Mouse (Mus musculus): Measurements from ENCODE around the gene Rbm38. TPM values are rescaled to one million over a fixed set of nuclear protein-coding genes. Genes with fewer than 3 reads are reported as not detected.
A peak's percentile ranks its signal among the peaks of the same experiment; 100 is the strongest.

The Rbm38 gene
- 89.5 and 92.5 TPM in 2 replicates for polyA plus RNA-seq (2012; rRNA removed)

- 47% methylated on average over 11 of the region's 11 CpGs for WGBS
- Histone ChIP-seq H3K4me1 (ENCODE audit: control insufficient read depth, insufficient read depth, low read length) (peaks cover 14% of the 10 kb centered on the region), H3K4me3 (replicated peaks; ENCODE audit: extremely low read depth, low read depth, low read length) (peak within 1 kb of the TSS; percentile 53)
- TF ChIP-seq CTCF (IDR thresholded peaks at IDR 0.05; ENCODE audit: insufficient read depth, low read length) (no peak), POLR2A (IDR thresholded peaks at IDR 0.05; ENCODE audit: borderline replicate concordance, extremely low read depth, low read depth, low read length) (no peak)
- no peak for DNase-seq
Observed at GRCm38 (mm10) chr2:173020430-173020829, at the start of gene Rbm38. Gene Rbm38 (plus strand): TSS chr2:173020498.

GRCm38 (mm10) chr2:172971865-172972264 lies 48.4 kb upstream of the Rbm38 start:
- no peaks in the 10 kb centered on the region for H3K4me1 ChIP-seq (ENCODE audit: control insufficient read depth, insufficient read depth, low read length)
- no peak for DNase-seq
- whole genome bisulfite sequencing: 89% methylated on average over 2 of the region's 2 CpGs
- H3K4me3 ChIP-seq (replicated peaks; ENCODE audit: extremely low read depth, low read depth, low read length): no peak overlapping the region
- TF ChIP-seq CTCF (IDR thresholded peaks at IDR 0.05; ENCODE audit: insufficient read depth, low read length) (no peak), POLR2A (IDR thresholded peaks at IDR 0.05; ENCODE audit: borderline replicate concordance, extremely low read depth, low read depth, low read length) (no peak)

- Histone ChIP-seq H3K4me1 (ENCODE audit: control insufficient read depth, insufficient read depth, low read length) (no peaks in the 10 kb centered on the region), H3K4me3 (replicated peaks; ENCODE audit: extremely low read depth, low read depth, low read length) (no peak overlapping the region)
- no peak for DNase-seq
- TF ChIP-seq CTCF (IDR thresholded peaks at IDR 0.05; ENCODE audit: insufficient read depth, low read length) (no peak), POLR2A (IDR thresholded peaks at IDR 0.05; ENCODE audit: borderline replicate concordance, extremely low read depth, low read depth, low read length) (no peak)
- WGBS: 28% methylated on average over 7 of the region's 7 CpGs
Observed at GRCm38 (mm10) chr2:172973806-172974565, 46.3 kb upstream of the Rbm38 start.

GRCm38 (mm10) chr2:172974701-172975100 lies 45.6 kb upstream of the Rbm38 start:
- no peak for TF ChIP-seq POLR2A (IDR thresholded peaks at IDR 0.05; ENCODE audit: borderline replicate concordance, extremely low read depth, low read depth, low read length)
- TF ChIP-seq CTCF (IDR thresholded peaks at IDR 0.05; ENCODE audit: insufficient read depth, low read length): no peak
- no peak for DNase-seq
- H3K4me1 ChIP-seq (ENCODE audit: control insufficient read depth, insufficient read depth, low read length): no peaks in the 10 kb centered on the region
- 47% methylated on average over 7 of the region's 7 CpGs for WGBS
- H3K4me3 ChIP-seq (replicated peaks; ENCODE audit: extremely low read depth, low read depth, low read length): no peak overlapping the region

DNA sequence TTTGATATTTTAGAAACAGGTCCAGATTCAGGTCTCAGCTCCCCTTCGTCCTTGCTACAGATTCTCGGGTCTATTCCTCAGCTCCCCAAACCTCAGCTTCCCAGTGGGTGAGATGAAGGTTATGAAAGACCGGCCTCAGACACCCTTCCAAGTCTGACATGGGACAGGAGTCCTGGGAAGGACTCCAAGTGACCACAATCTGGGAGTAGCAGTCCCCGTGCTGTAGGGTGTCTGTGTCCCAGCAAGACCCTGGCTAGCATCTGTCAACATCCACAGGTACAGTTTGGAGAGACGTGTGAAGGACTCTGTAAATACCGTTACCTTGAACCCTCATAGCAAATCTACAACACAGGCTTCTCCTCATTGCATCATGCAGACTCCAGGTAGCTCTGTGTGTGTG lies 45.1 kb upstream of the Rbm38 start:
- 80% methylated on average over 6 of the region's 6 CpGs for WGBS
- no peak for TF ChIP-seq POLR2A (IDR thresholded peaks at IDR 0.05; ENCODE audit: borderline replicate concordance, extremely low read depth, low read depth, low read length)
- no peak for TF ChIP-seq CTCF (IDR thresholded peaks at IDR 0.05; ENCODE audit: insufficient read depth, low read length)
- no peak for DNase-seq
- H3K4me3 ChIP-seq (replicated peaks; ENCODE audit: extremely low read depth, low read depth, low read length): no peak overlapping the region
- no peaks in the 10 kb centered on the region for H3K4me1 ChIP-seq (ENCODE audit: control insufficient read depth, insufficient read depth, low read length)

DNA sequence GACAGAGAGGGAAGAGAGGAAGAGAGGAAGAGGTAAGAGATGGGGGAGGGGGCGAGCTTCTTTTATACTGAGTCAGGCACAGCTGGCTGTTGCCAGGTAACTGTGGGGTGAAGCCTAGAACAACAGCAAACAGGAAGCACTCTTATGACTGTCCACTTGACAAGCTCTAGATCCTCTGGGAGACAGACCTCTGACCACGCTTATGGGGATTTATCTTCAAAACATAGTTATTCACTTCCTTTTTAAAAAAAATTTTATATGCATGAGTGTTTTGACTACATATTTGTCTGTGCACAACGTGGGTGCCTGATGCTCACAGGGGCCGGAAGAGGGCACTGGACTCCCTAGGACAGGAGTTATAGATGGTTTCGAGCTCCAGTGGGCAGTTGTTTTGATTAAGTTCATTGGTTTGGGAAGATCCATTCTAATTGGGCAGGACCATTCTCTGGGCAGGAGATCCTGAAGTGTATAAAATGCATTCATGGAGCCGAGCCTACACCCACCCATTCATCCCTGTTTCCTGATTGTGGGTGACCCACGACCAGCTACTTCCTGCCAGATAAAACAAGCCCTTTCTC lies 43.5 kb upstream of the Rbm38 start:
- 18% methylated on average over 7 of the region's 7 CpGs for WGBS
- Histone ChIP-seq H3K4me3 (replicated peaks; ENCODE audit: extremely low read depth, low read depth, low read length) (no peak overlapping the region), H3K4me1 (ENCODE audit: control insufficient read depth, insufficient read depth, low read length) (no peaks in the 10 kb centered on the region)
- TF ChIP-seq POLR2A (IDR thresholded peaks at IDR 0.05; ENCODE audit: borderline replicate concordance, extremely low read depth, low read depth, low read length): no peak
- TF ChIP-seq CTCF (IDR thresholded peaks at IDR 0.05; ENCODE audit: insufficient read depth, low read length): no peak
- no peak for DNase-seq

DNA sequence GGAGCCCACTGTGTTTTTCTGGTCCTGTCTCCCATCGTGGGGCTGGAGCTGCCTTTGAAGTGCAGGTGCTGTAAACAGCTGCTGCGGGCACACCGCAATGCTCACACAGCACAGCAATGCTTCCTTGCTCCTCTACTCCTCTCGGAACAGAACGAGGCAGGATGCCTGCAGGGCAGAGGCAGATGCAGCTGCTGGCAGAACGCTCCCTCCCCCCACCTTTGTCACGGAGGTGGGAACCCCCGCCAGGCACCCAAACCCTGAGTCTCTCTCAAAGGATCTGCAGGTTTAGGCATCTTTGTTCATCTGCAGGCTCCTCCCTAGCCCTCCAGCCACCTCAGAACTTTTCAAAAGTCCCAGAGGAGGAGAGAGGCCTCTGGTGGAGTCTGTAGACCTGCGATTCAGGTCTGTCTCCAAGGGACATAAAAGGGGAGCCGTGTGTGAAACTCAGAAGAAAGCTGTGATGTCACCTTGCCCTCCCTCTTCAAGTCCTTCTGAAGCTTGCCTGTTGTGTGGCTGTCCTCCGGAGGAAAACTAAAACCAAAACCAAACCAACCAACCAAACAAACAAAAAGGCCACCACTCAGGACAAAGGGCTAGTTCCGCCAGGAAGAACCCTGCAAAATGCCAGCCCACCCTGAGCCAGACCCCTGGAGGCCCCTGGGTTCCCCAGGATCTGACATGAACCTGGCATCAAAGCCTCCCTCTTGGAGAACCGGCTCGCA lies 42.7 kb upstream of the Rbm38 start, which contains the start of gene Spo11:
Gene Spo11, plus strand, starts transcription at position 292 of the 722 bp plus-strand sequence.
- no peaks in the 10 kb centered on the region for H3K4me1 ChIP-seq (ENCODE audit: control insufficient read depth, insufficient read depth, low read length)
- H3K4me3 ChIP-seq (replicated peaks; ENCODE audit: extremely low read depth, low read depth, low read length): peak within 1 kb of the TSS; percentile 29
- WGBS: 29% methylated on average over 14 of the region's 14 CpGs
- DNase-seq: no peak
- no peak for TF ChIP-seq POLR2A (IDR thresholded peaks at IDR 0.05; ENCODE audit: borderline replicate concordance, extremely low read depth, low read depth, low read length)
- TF ChIP-seq CTCF (IDR thresholded peaks at IDR 0.05; ENCODE audit: insufficient read depth, low read length): no peak

GRCm38 (mm10) chr2:172978131-172978633 lies 42.1 kb upstream of the Rbm38 start:
- WGBS: 52% methylated on average over 4 of the region's 4 CpGs
- DNase-seq: no peak
- TF ChIP-seq POLR2A (IDR thresholded peaks at IDR 0.05; ENCODE audit: borderline replicate concordance, extremely low read depth, low read depth, low read length) (no peak), CTCF (IDR thresholded peaks at IDR 0.05; ENCODE audit: insufficient read depth, low read length) (no peak)
- Histone ChIP-seq H3K4me1 (ENCODE audit: control insufficient read depth, insufficient read depth, low read length) (no peaks in the 10 kb centered on the region), H3K4me3 (replicated peaks; ENCODE audit: extremely low read depth, low read depth, low read length) (no peak overlapping the region)

- no peak overlapping the region for H3K4me3 ChIP-seq (replicated peaks; ENCODE audit: extremely low read depth, low read depth, low read length)
- WGBS: 93% methylated on average over 43 of the region's 43 CpGs
- DNase-seq: no peak
- TF ChIP-seq POLR2A (IDR thresholded peaks at IDR 0.05; ENCODE audit: borderline replicate concordance, extremely low read depth, low read depth, low read length): no peak
- TF ChIP-seq CTCF (IDR thresholded peaks at IDR 0.05; ENCODE audit: insufficient read depth, low read length): no peak
- H3K4me1 ChIP-seq (ENCODE audit: control insufficient read depth, insufficient read depth, low read length): no peaks in the 10 kb centered on the region
Observed at GRCm38 (mm10) chr2:172979666-172980345, 40.5 kb upstream of the Rbm38 start.
